Mouse (Mus musculus) lung, embryonic 16.5 days (tissue): ENCODE measurements around the gene Gm17067. TPM values are rescaled to one million over a fixed set of nuclear protein-coding genes. Genes with fewer than 3 reads are reported as not detected.

Experiments
- polyA plus RNA-seq: library from polyadenylated mRNA; unstranded; fragments of >200 nt; fragmentation: Nextera tagmentation; extraction: Ambion mirVana; gene quantifications from 2 replicates; pipeline ENCODE4 v1.2.1, GENCODE M21; 2015

Gene Gm17067
- polyA plus RNA-seq, 1 experiment from 2014 or later = 0.04 TPM

Other genes starting within 250 kb of the Gm17067 start
- 7.5 and 9.7 TPM in 2 replicates for gene Zfp141, start 221.3 kb downstream of the Gm17067 start, polyA plus RNA-seq
- gene Gm21028, start 148.4 kb downstream of the Gm17067 start, polyA plus RNA-seq = not detected in 2 replicates
- gene Zfp977, start 134.5 kb downstream of the Gm17067 start, polyA plus RNA-seq = 2.2 and 2.6 TPM in 2 replicates
- gene Zfp976, start 84.4 kb downstream of the Gm17067 start, polyA plus RNA-seq = 4.3 and 4.9 TPM in 2 replicates
- 9.8 and 10.2 TPM in 2 replicates for gene Zfp975, start 34.3 kb downstream of the Gm17067 start, polyA plus RNA-seq
- gene Vmn2r62, start 66.5 kb upstream of the Gm17067 start, polyA plus RNA-seq = not detected in 2 replicates
- gene Gm2381, start 140.2 kb upstream of the Gm17067 start, polyA plus RNA-seq = not detected in 2 replicates
- gene Vmn2r63, start 206.8 kb upstream of the Gm17067 start, polyA plus RNA-seq = not detected in 2 replicates